Mouse (Mus musculus): Measurements from ENCODE around the gene Unc45b. TPM values are rescaled to one million over a fixed set of nuclear protein-coding genes. Genes with fewer than 3 reads are reported as not detected.

The Unc45b gene
- polyA plus RNA-seq (2014; fragmentation: Nextera tagmentation; extraction: Ambion mirVana): 1.6 TPM in 2 replicates

DNA sequence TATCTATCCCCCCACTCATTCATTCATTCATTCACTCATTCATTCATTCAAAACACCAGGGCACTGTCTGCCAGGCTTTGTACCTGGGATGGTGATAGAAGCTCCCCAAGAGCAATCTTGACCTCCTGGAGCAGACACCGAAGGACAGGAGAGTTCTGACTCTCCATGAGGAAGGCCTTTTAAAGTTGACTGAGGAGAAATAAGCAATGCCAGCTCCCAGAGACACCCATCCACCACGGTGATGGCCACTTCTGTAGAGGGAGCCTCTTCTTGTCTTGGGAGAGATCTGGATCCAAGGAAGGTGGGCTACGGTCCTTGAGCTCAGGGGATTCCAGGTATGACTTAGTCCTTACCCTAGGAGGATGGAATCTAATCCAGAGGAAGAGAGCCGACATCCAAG lies at the start of gene Unc45b:
Gene Unc45b, plus strand, starts transcription at position 301 of the 400 bp plus-strand sequence.
- Histone ChIP-seq H3K36me3 (ENCODE audit: control insufficient read depth, insufficient read depth, low read length) (peaks cover 17% of the 10 kb centered on the region), H3K4me1 (replicated peaks; ENCODE audit: control insufficient read depth, insufficient read depth, low read length) (peaks cover 3% of the 10 kb centered on the region; the same call in 1 of the 2 replicates), H3K27ac (ENCODE audit: low read depth) (no peak within 1 kb of the TSS), H3K9ac (ENCODE audit: low read length) (no peak within 1 kb of the TSS), H3K9me3 (ENCODE audit: control insufficient read depth, low read length) (no peaks in the 10 kb centered on the region), H3K27me3 (replicated peaks; ENCODE audit: control insufficient read depth, insufficient read depth, low read length) (0 out of 2 replicates have a peak, but pooled peaks cover 2% of the 10 kb centered on the region), H3K4me2 (ENCODE audit: low read length) (no peak within 1 kb of the TSS), H3K4me3 (ENCODE audit: low read depth, low read length) (no peak within 1 kb of the TSS)
- ATAC-seq (replicated peaks; ENCODE audit: low FRiP score, low TSS enrichment, low read depth) (no peak), DNase-seq (ENCODE audit: low spot score) (no peak)
- 82% methylated on average over 4 of the region's 4 CpGs for WGBS

DNA sequence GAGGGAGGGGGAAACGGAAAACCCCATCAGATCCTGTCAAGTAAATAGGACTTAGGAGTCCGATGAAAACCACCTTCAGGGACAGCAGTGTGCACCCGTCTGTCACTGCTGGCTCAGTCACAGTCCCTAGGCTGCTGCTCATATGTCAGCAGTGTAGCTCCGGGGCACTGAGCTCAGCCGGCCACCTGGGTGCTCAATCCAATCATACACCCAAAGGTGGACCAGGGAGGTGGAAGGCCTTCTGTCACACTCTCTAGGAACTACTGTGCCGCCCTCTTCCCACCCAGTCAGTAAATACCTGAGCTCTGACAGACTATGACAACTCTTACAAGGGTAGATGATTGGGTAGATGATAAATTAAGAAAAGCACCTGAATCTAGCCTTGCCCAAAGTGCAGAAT lies 49.6 kb upstream of the Unc45b start:
- Histone ChIP-seq H3K27ac (ENCODE audit: low read depth) (no peak overlapping the region), H3K4me1 (replicated peaks; ENCODE audit: control insufficient read depth, insufficient read depth, low read length) (0 out of 2 replicates have a peak, but pooled peaks cover 3% of the 10 kb centered on the region), H3K4me3 (ENCODE audit: low read depth, low read length) (no peak overlapping the region), H3K36me3 (ENCODE audit: control insufficient read depth, insufficient read depth, low read length) (no peaks in the 10 kb centered on the region), H3K4me2 (ENCODE audit: low read length) (no peak overlapping the region), H3K27me3 (replicated peaks; ENCODE audit: control insufficient read depth, insufficient read depth, low read length) (no peaks in the 10 kb centered on the region), H3K9ac (ENCODE audit: low read length) (no peak overlapping the region), H3K9me3 (ENCODE audit: control insufficient read depth, low read length) (no peaks in the 10 kb centered on the region)
- DNase-seq (ENCODE audit: low spot score): no peak
- 87% methylated on average over 6 of the region's 6 CpGs for WGBS
- no peak for ATAC-seq (replicated peaks; ENCODE audit: low FRiP score, low TSS enrichment, low read depth)

DNA sequence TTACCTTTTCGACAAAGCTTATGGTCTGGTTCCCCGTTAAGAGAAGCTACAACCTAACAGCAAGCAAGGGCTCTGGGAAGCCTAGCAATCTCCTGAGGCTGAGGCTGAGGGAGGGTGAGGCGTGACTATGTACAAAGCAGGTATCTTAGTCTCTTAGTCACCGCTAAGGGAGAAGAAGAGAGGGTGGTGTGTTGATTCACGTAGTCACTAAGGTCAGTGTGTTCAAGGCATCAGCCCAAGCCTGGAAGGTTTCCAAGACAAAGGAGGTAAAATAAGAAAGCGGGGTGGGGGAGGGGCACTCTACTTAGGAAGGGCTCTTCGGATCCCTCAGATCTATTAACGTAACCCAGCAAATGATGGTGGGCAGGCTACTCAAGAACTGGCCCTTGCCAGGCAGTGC lies 48.8 kb upstream of the Unc45b start:
- H3K4me2 ChIP-seq (ENCODE audit: low read length): no peak overlapping the region
- 0 out of 2 replicates have a peak, but pooled peaks cover 3% of the 10 kb centered on the region for H3K4me1 ChIP-seq (replicated peaks; ENCODE audit: control insufficient read depth, insufficient read depth, low read length)
- H3K9ac ChIP-seq (ENCODE audit: low read length): no peak overlapping the region
- H3K9me3 ChIP-seq (ENCODE audit: control insufficient read depth, low read length): no peaks in the 10 kb centered on the region
- H3K27me3 ChIP-seq (replicated peaks; ENCODE audit: control insufficient read depth, insufficient read depth, low read length): no peaks in the 10 kb centered on the region
- DNase-seq (ENCODE audit: low spot score): no peak
- H3K36me3 ChIP-seq (ENCODE audit: control insufficient read depth, insufficient read depth, low read length): no peaks in the 10 kb centered on the region
- no peak for ATAC-seq (replicated peaks; ENCODE audit: low FRiP score, low TSS enrichment, low read depth)
- no peak overlapping the region for H3K27ac ChIP-seq (ENCODE audit: low read depth)
- no peak overlapping the region for H3K4me3 ChIP-seq (ENCODE audit: low read depth, low read length)
- WGBS: 67% methylated on average over 8 of the region's 8 CpGs

DNA sequence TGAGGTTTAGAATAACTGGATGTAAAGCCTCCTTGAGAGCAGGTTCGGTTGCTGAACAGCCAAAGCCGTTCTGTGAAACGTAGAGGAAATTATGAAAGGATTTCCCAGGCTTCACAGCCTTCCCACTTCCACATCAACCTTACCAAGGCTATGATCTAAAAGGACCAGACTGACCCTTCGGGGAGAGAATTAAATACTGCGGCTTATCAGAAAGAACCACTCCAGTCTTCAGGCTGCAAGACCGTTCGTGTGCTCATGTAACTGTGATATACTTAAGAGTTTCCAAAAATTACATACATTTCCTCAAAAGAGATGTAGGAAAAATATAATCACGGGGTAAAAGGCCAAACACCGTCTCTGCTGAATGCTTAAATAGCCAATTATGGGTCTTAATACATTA lies 47.7 kb upstream of the Unc45b start:
- H3K9me3 ChIP-seq (ENCODE audit: control insufficient read depth, low read length): no peaks in the 10 kb centered on the region
- no peak overlapping the region for H3K9ac ChIP-seq (ENCODE audit: low read length)
- no peaks in the 10 kb centered on the region for H3K27me3 ChIP-seq (replicated peaks; ENCODE audit: control insufficient read depth, insufficient read depth, low read length)
- no peak overlapping the region for H3K4me3 ChIP-seq (ENCODE audit: low read depth, low read length)
- no peaks in the 10 kb centered on the region for H3K36me3 ChIP-seq (ENCODE audit: control insufficient read depth, insufficient read depth, low read length)
- no peak overlapping the region for H3K27ac ChIP-seq (ENCODE audit: low read depth)
- 0 out of 2 replicates have a peak, but pooled peaks cover 3% of the 10 kb centered on the region for H3K4me1 ChIP-seq (replicated peaks; ENCODE audit: control insufficient read depth, insufficient read depth, low read length)
- WGBS: 88% methylated on average over 9 of the region's 9 CpGs
- no peak overlapping the region for H3K4me2 ChIP-seq (ENCODE audit: low read length)
- DNase-seq (ENCODE audit: low spot score): no peak
- no peak for ATAC-seq (replicated peaks; ENCODE audit: low FRiP score, low TSS enrichment, low read depth)

DNA sequence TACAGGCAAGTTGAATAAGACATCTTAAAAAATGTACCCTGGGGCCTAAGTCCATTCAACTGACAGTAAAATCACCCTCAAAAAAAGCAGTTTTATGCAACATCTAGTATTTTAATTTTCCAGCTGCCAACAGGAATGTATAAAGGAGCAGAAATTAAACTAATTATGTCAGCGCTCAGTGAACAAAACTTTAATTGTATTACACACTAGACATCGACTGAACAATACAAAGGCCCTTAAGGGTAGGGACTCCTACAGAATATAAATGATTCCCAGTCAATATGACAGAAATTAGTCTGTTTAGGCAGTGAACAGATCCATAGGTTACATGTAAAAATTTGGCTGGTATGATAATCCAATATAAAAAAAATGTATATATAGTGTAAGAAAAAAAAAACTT lies 47.3 kb upstream of the Unc45b start:
- H3K9ac ChIP-seq (ENCODE audit: low read length): no peak overlapping the region
- no peaks in the 10 kb centered on the region for H3K36me3 ChIP-seq (ENCODE audit: control insufficient read depth, insufficient read depth, low read length)
- H3K9me3 ChIP-seq (ENCODE audit: control insufficient read depth, low read length): no peaks in the 10 kb centered on the region
- H3K27me3 ChIP-seq (replicated peaks; ENCODE audit: control insufficient read depth, insufficient read depth, low read length): no peaks in the 10 kb centered on the region
- DNase-seq (ENCODE audit: low spot score) (no peak), ATAC-seq (replicated peaks; ENCODE audit: low FRiP score, low TSS enrichment, low read depth) (no peak)
- H3K4me3 ChIP-seq (ENCODE audit: low read depth, low read length): no peak overlapping the region
- no peak overlapping the region for H3K27ac ChIP-seq (ENCODE audit: low read depth)
- H3K4me2 ChIP-seq (ENCODE audit: low read length): no peak overlapping the region
- 0 out of 2 replicates have a peak, but pooled peaks cover 3% of the 10 kb centered on the region for H3K4me1 ChIP-seq (replicated peaks; ENCODE audit: control insufficient read depth, insufficient read depth, low read length)
- 78% methylated on average over 2 of the region's 2 CpGs for WGBS

GRCm38 (mm10) chr11:82863488-82863931 lies 46.8 kb upstream of the Unc45b start:
- ATAC-seq (replicated peaks; ENCODE audit: low FRiP score, low TSS enrichment, low read depth) (0 out of 2 replicates have a peak, but pooled peaks have one; percentile 43), DNase-seq (ENCODE audit: low spot score) (no peak)
- H3K4me2 ChIP-seq (ENCODE audit: low read length): no peak overlapping the region
- H3K9me3 ChIP-seq (ENCODE audit: control insufficient read depth, low read length): no peaks in the 10 kb centered on the region
- WGBS: 49% methylated on average over 4 of the region's 4 CpGs
- H3K4me3 ChIP-seq (ENCODE audit: low read depth, low read length): no peak overlapping the region
- no peak overlapping the region for H3K27ac ChIP-seq (ENCODE audit: low read depth)
- H3K27me3 ChIP-seq (replicated peaks; ENCODE audit: control insufficient read depth, insufficient read depth, low read length): no peaks in the 10 kb centered on the region
- 0 out of 2 replicates have a peak, but pooled peaks cover 3% of the 10 kb centered on the region for H3K4me1 ChIP-seq (replicated peaks; ENCODE audit: control insufficient read depth, insufficient read depth, low read length)
- H3K9ac ChIP-seq (ENCODE audit: low read length): no peak overlapping the region
- H3K36me3 ChIP-seq (ENCODE audit: control insufficient read depth, insufficient read depth, low read length): no peaks in the 10 kb centered on the region

DNA sequence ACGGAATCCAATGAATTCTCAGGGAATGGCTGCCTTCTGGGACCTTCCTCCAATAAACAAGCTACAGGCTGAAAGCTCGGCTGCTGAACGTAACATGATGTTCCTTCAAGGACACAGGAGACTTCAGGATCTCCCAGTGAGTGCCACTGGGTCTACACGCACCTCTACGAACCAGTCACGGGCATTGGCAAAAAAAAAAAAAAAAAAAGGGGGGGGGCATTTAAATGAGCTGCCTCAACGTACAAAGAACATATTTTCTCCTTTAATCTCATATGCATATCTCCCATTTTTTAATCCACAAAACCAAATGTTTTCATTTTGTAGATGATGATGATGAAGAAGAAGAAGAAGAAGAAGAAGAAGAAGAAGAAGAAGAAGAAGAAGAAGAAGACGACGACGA lies 44.4 kb upstream of the Unc45b start:
- H3K27ac ChIP-seq (ENCODE audit: low read depth): no peak overlapping the region
- no peak overlapping the region for H3K4me2 ChIP-seq (ENCODE audit: low read length)
- WGBS: 80% methylated on average over 10 of the region's 10 CpGs
- ATAC-seq (replicated peaks; ENCODE audit: low FRiP score, low TSS enrichment, low read depth) (no peak), DNase-seq (ENCODE audit: low spot score) (no peak)
- no peaks in the 10 kb centered on the region for H3K27me3 ChIP-seq (replicated peaks; ENCODE audit: control insufficient read depth, insufficient read depth, low read length)
- H3K4me1 ChIP-seq (replicated peaks; ENCODE audit: control insufficient read depth, insufficient read depth, low read length): peaks cover 9% of the 10 kb centered on the region; the same call in 1 of the 2 replicates
- no peak overlapping the region for H3K9ac ChIP-seq (ENCODE audit: low read length)
- H3K36me3 ChIP-seq (ENCODE audit: control insufficient read depth, insufficient read depth, low read length): no peaks in the 10 kb centered on the region
- H3K9me3 ChIP-seq (ENCODE audit: control insufficient read depth, low read length): no peaks in the 10 kb centered on the region
- H3K4me3 ChIP-seq (ENCODE audit: low read depth, low read length): no peak overlapping the region

GRCm38 (mm10) chr11:82866850-82867564 lies 43.3 kb upstream of the Unc45b start:
- no peaks in the 10 kb centered on the region for H3K9me3 ChIP-seq (ENCODE audit: control insufficient read depth, low read length)
- H3K4me2 ChIP-seq (ENCODE audit: low read length): no peak overlapping the region
- H3K4me1 ChIP-seq (replicated peaks; ENCODE audit: control insufficient read depth, insufficient read depth, low read length): peaks cover 6% of the 10 kb centered on the region; the same call in 1 of the 2 replicates
- H3K9ac ChIP-seq (ENCODE audit: low read length): no peak overlapping the region
- H3K36me3 ChIP-seq (ENCODE audit: control insufficient read depth, insufficient read depth, low read length): no peaks in the 10 kb centered on the region
- no peak overlapping the region for H3K4me3 ChIP-seq (ENCODE audit: low read depth, low read length)
- no peaks in the 10 kb centered on the region for H3K27me3 ChIP-seq (replicated peaks; ENCODE audit: control insufficient read depth, insufficient read depth, low read length)
- 29% methylated on average over 7 of the region's 7 CpGs for WGBS
- DNase-seq (ENCODE audit: low spot score): no peak
- no peak overlapping the region for H3K27ac ChIP-seq (ENCODE audit: low read depth)
- ATAC-seq (replicated peaks; ENCODE audit: low FRiP score, low TSS enrichment, low read depth): no peak

GRCm38 (mm10) chr11:82867956-82868355 lies 42.4 kb upstream of the Unc45b start:
- Histone ChIP-seq H3K9me3 (ENCODE audit: control insufficient read depth, low read length) (no peaks in the 10 kb centered on the region), H3K27me3 (replicated peaks; ENCODE audit: control insufficient read depth, insufficient read depth, low read length) (no peaks in the 10 kb centered on the region), H3K4me1 (replicated peaks; ENCODE audit: control insufficient read depth, insufficient read depth, low read length) (peaks cover 6% of the 10 kb centered on the region; the same call in 1 of the 2 replicates), H3K9ac (ENCODE audit: low read length) (no peak overlapping the region), H3K36me3 (ENCODE audit: control insufficient read depth, insufficient read depth, low read length) (no peaks in the 10 kb centered on the region), H3K4me2 (ENCODE audit: low read length) (no peak overlapping the region), H3K27ac (ENCODE audit: low read depth) (no peak overlapping the region), H3K4me3 (ENCODE audit: low read depth, low read length) (no peak overlapping the region)
- DNase-seq (ENCODE audit: low spot score) (no peak), ATAC-seq (replicated peaks; ENCODE audit: low FRiP score, low TSS enrichment, low read depth) (no peak)
- WGBS: 77% methylated on average over 5 of the region's 5 CpGs
